18 mouse cellular contexts compared by ENCODE assay signal in genomic region chr11:119523392-119523791, GRCm38 (mm10). TPM values are rescaled to one million over a fixed set of nuclear protein-coding genes. Genes with fewer than 3 reads are reported as not detected.
"Had no signal": no experiment of that assay in that cellular context is flagged by ENCODE, and none has a peak within 500 bp of the region (broad histone marks: within the 10 kb centered on the region; RNA-seq: fewer than 3 reads in every experiment).

No protein-coding gene starts in this region.

- H3K9ac ChIP-seq: heart, embryonic 12.5 days; hindbrain, embryonic 13.5 days; hindbrain, embryonic 15.5 days; intestine, embryonic 15.5 days; limb, embryonic 12.5 days; liver, embryonic 13.5 days had no signal

- ATAC-seq: inflammation-experienced regulatory T-cells, adult 6 months; intestine, embryonic 15.5 days; intestine, postnatal 0 days had no signal

- DNase-seq: gastrocnemius, postnatal 25 days; kidney, postnatal 4 days; liver; liver, embryonic 13.5 days had no signal

- H3K9me3 ChIP-seq: heart, embryonic 10.5 days; heart, embryonic 12.5 days; hindbrain, embryonic 10.5 days; hindbrain, embryonic 13.5 days; hindbrain, embryonic 15.5 days; intestine, embryonic 15.5 days; limb, embryonic 10.5 days; limb, embryonic 12.5 days; liver, embryonic 13.5 days had no signal

- H3K36me3 ChIP-seq: heart, embryonic 10.5 days; heart, embryonic 12.5 days; hindbrain, embryonic 10.5 days; hindbrain, embryonic 13.5 days; hindbrain, embryonic 15.5 days; intestine, embryonic 15.5 days; limb, embryonic 10.5 days; limb, embryonic 12.5 days; liver, embryonic 13.5 days had no signal

- H3K4me2 ChIP-seq: heart, embryonic 12.5 days; hindbrain, embryonic 13.5 days; intestine, embryonic 15.5 days; limb, embryonic 12.5 days; liver, embryonic 11.5 days; liver, embryonic 13.5 days had no signal

- H3K4me3 ChIP-seq: gastrocnemius, adult 2 months; heart, embryonic 10.5 days; heart, embryonic 12.5 days; hindbrain, embryonic 10.5 days; hindbrain, embryonic 13.5 days; hindbrain, embryonic 15.5 days; intestine, embryonic 15.5 days; left cerebral cortex, adult 2 months; limb, embryonic 10.5 days; limb, embryonic 12.5 days; liver, embryonic 13.5 days had no signal

- H3K27me3 ChIP-seq: hindbrain, embryonic 15.5 days; intestine, embryonic 15.5 days had no signal

- H3K27ac ChIP-seq: gastrocnemius, adult 2 months; hindbrain, embryonic 13.5 days; hindbrain, embryonic 15.5 days; intestine, embryonic 15.5 days; limb, embryonic 10.5 days; limb, embryonic 12.5 days; liver, embryonic 13.5 days had no signal

RNA-seq across cellular contexts. Expression of gene Nptx1, which starts 24.2 kb away (rescaled TPM):
- total RNA-seq: gastrocnemius, adult 2 months; granulocyte monocyte progenitor cell, adult 5-6 weeks had no signal
- polyA plus RNA-seq: inflammation-experienced regulatory T-cells, adult 6 months had no signal
